In the genomic region with DNA sequence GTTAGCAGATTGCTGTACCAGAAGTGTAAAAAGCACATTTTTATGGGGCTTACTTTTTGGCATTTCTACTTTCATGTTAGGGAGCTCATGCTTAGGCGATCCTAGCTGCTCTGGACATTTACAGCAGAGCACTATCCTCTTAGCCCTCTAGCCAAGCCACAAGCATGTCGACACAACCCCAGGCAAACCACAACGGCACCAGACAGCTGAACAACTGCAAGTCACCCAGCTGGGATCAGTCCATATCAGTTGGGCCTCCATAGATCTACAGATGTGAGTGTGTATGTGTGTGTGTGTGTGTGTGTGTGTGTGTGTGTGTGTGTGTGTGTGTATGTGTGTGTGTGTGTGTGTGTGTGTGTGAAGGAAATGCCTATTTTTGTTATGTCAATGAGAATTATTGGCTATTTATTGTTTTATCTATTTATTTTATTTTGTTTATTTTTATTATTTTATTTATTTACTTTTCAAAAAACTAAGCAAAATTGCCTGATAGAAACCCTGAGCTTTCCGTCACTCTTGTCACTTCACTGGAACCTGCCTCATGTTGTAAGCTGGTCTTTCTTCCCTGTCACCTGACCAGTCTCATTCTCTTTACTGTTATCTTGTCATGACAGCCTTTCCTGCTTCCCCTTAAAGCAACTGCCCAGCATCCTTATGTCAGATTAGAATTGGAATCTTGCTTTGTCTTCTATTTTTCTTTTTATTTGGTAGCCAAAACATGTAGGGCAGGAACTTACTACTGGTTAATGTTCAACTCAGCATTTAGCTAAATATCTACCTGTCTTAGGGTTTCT, we compare ENCODE assay signal across 16 mouse cellular contexts.
A peak's percentile ranks its signal among the peaks of the same experiment; 100 is the strongest.
DNase-seq lines count a peak whose midpoint lies in the region; ATAC-seq and TF ChIP-seq lines count a peak whose summit lies in the region.
"Had no signal": no experiment of that assay in that cellular context is flagged by ENCODE, and none has a peak within 500 bp of the region (broad histone marks: within the 10 kb centered on the region; RNA-seq: fewer than 3 reads in every experiment).

No protein-coding gene starts in this region.

- 63% methylated on average over 4 of the region's 4 CpGs for WGBS in heart, embryonic 10.5 days
- WGBS in heart, embryonic 11.5 days (ENCODE audit: insufficient replicate concordance): 54% methylated on average over 4 of the region's 4 CpGs
- 29% methylated on average over 4 of the region's 4 CpGs for WGBS in liver, postnatal 0 days (ENCODE audit: insufficient replicate concordance)
- 69% methylated on average over 4 of the region's 4 CpGs for WGBS in stomach, postnatal 0 days

- peak; percentile 63 for DNase-seq in heart, embryonic 10.5 days (ENCODE audit: low spot score)
- DNase-seq in 3134 (ENCODE audit: extremely low read depth, insufficient read length, low spot score) (peak; percentile 16), NIH3T3 (ENCODE audit: low read depth) (peak; percentile 4)
- peak; percentile 42 for DNase-seq in liver, postnatal 0 days
- no peak for DNase-seq in left cerebral cortex, postnatal 14 days (ENCODE audit: low spot score in 2 of 2)
- no peak for DNase-seq in stomach, postnatal 0 days (ENCODE audit: low spot score)
- DNase-seq in embryo, embryonic 11 days: no peak
- DNase-seq: cerebellum, adult 9-11 months; right cerebral cortex, postnatal 25 days; thymus, postnatal 25 days had no signal

- peaks cover 5% of the 10 kb centered on the region for H3K4me1 ChIP-seq in heart, embryonic 10.5 days
- H3K4me1 ChIP-seq in heart, embryonic 11.5 days (ENCODE audit: control insufficient read depth, insufficient read depth, low read length): peaks cover 13% of the 10 kb centered on the region
- H3K4me1 ChIP-seq in liver, postnatal 0 days (ENCODE audit: insufficient read depth): peaks cover 5% of the 10 kb centered on the region
- H3K4me1 ChIP-seq in stomach, postnatal 0 days (replicated peaks; ENCODE audit: control insufficient read depth, insufficient read depth): no peaks in the 10 kb centered on the region

- TF ChIP-seq EP300 in liver, postnatal 0 days (IDR thresholded peaks at IDR 0.05; ENCODE audit: low read depth): peak; percentile 62; the same call in 1 of the 2 replicates
- no peak for TF ChIP-seq EP300 in stomach, postnatal 0 days (optimal IDR thresholded peaks at IDR 0.05)

- H3K36me3 ChIP-seq in heart, embryonic 10.5 days: no peaks in the 10 kb centered on the region
- no peaks in the 10 kb centered on the region for H3K36me3 ChIP-seq in heart, embryonic 11.5 days (ENCODE audit: control insufficient read depth, insufficient read depth, low read length)
- H3K36me3 ChIP-seq in liver, postnatal 0 days (replicated peaks; ENCODE audit: insufficient read depth, low read length): no peaks in the 10 kb centered on the region
- H3K36me3 ChIP-seq in stomach, postnatal 0 days (ENCODE audit: control insufficient read depth, insufficient read depth, low read length): no peaks in the 10 kb centered on the region
- H3K36me3 ChIP-seq: embryonic facial prominence, embryonic 13.5 days; limb, embryonic 13.5 days; midbrain, embryonic 15.5 days; neural tube, embryonic 15.5 days had no signal

- no peaks in the 10 kb centered on the region for H3K9me3 ChIP-seq in heart, embryonic 10.5 days
- H3K9me3 ChIP-seq in heart, embryonic 11.5 days (replicated peaks; ENCODE audit: control insufficient read depth, low read length): no peaks in the 10 kb centered on the region
- H3K9me3 ChIP-seq in liver, postnatal 0 days (ENCODE audit: low read length): no peaks in the 10 kb centered on the region; the same call in 1 of the 2 replicates
- H3K9me3 ChIP-seq in stomach, postnatal 0 days (ENCODE audit: control insufficient read depth, low read length): no peaks in the 10 kb centered on the region
- H3K9me3 ChIP-seq: embryonic facial prominence, embryonic 13.5 days; limb, embryonic 13.5 days; midbrain, embryonic 15.5 days; neural tube, embryonic 15.5 days had no signal

- no peaks in the 10 kb centered on the region for H3K27me3 ChIP-seq in heart, embryonic 10.5 days (ENCODE audit: insufficient read depth, poor library complexity, severe bottlenecking)
- H3K27me3 ChIP-seq in heart, embryonic 11.5 days (ENCODE audit: control insufficient read depth, insufficient read depth, low read length): no peaks in the 10 kb centered on the region
- no peaks in the 10 kb centered on the region for H3K27me3 ChIP-seq in liver, postnatal 0 days (ENCODE audit: insufficient read depth, low read length)
- no peaks in the 10 kb centered on the region for H3K27me3 ChIP-seq in stomach, postnatal 0 days (ENCODE audit: control insufficient read depth, insufficient read depth, low read length)
- H3K27me3 ChIP-seq: embryonic facial prominence, embryonic 13.5 days; limb, embryonic 13.5 days; midbrain, embryonic 15.5 days; neural tube, embryonic 15.5 days had no signal

- no peak overlapping the region for H3K27ac ChIP-seq in heart, embryonic 10.5 days
- no peak overlapping the region for H3K27ac ChIP-seq in heart, embryonic 11.5 days (ENCODE audit: low read depth, low read length)
- H3K27ac ChIP-seq in liver, postnatal 0 days (ENCODE audit: low read depth): no peak overlapping the region
- H3K27ac ChIP-seq in stomach, postnatal 0 days (replicated peaks): no peak overlapping the region
- H3K27ac ChIP-seq: embryonic facial prominence, embryonic 13.5 days; hindbrain, embryonic 14.5 days; limb, embryonic 13.5 days; midbrain, embryonic 15.5 days; neural tube, embryonic 15.5 days had no signal

- no peak overlapping the region for H3K9ac ChIP-seq in heart, embryonic 11.5 days (ENCODE audit: low read depth, low read length)
- no peak overlapping the region for H3K9ac ChIP-seq in liver, postnatal 0 days (replicated peaks)
- H3K9ac ChIP-seq in stomach, postnatal 0 days (ENCODE audit: low read length): no peak overlapping the region
- H3K9ac ChIP-seq: embryonic facial prominence, embryonic 13.5 days; hindbrain, embryonic 14.5 days; limb, embryonic 13.5 days; midbrain, embryonic 15.5 days; neural tube, embryonic 15.5 days had no signal

- no peak for ATAC-seq in heart, embryonic 11.5 days (replicated peaks; ENCODE audit: insufficient number of reproducible peaks, low FRiP score, low TSS enrichment)
- ATAC-seq in liver, postnatal 0 days: peak; percentile 75
- ATAC-seq in stomach, postnatal 0 days (ENCODE audit: low FRiP score, low TSS enrichment): no peak
- ATAC-seq: midbrain, embryonic 15.5 days had no signal

- H3K4me3 ChIP-seq in heart, embryonic 10.5 days: no peak overlapping the region
- H3K4me3 ChIP-seq in heart, embryonic 11.5 days (ENCODE audit: low read depth, low read length): no peak overlapping the region
- no peak overlapping the region for H3K4me3 ChIP-seq in liver, postnatal 0 days (ENCODE audit: low read depth, low read length)
- no peak overlapping the region for H3K4me3 ChIP-seq in stomach, postnatal 0 days (ENCODE audit: low read depth, low read length)
- H3K4me3 ChIP-seq: embryonic facial prominence, embryonic 13.5 days; limb, embryonic 13.5 days; midbrain, embryonic 15.5 days; neural tube, embryonic 15.5 days had no signal

- no peak overlapping the region for H3K4me2 ChIP-seq in heart, embryonic 11.5 days
- H3K4me2 ChIP-seq in liver, postnatal 0 days (ENCODE audit: low read depth, low read length): no peak overlapping the region
- H3K4me2 ChIP-seq in stomach, postnatal 0 days (replicated peaks; ENCODE audit: low read depth): no peak overlapping the region
- H3K4me2 ChIP-seq: embryonic facial prominence, embryonic 13.5 days; hindbrain, embryonic 14.5 days; limb, embryonic 13.5 days; midbrain, embryonic 15.5 days had no signal

- intact Hi-C loops in left cerebral cortex, postnatal 14 days (cut with DNase I): no loop called here

- TF ChIP-seq CTCF in liver, postnatal 0 days (IDR thresholded peaks at IDR 0.05; ENCODE audit: low read depth): no peak
- TF ChIP-seq CTCF in stomach, postnatal 0 days (IDR thresholded peaks at IDR 0.05; ENCODE audit: low read depth): no peak

Comparison
In these comparisons a context has a peak if more than half of its experiments do, and no peak if none do; other contexts are left out.
1. DNase-seq: peak in heart, embryonic 10.5 days (single experiment), 3134 (single experiment), NIH3T3 (single experiment) and liver, postnatal 0 days (single experiment); none in left cerebral cortex, postnatal 14 days (0 of 2), stomach, postnatal 0 days (single experiment) and embryo, embryonic 11 days (single experiment).